Comparison of ENCODE assay signal across 10 mouse cellular contexts in genomic region chr14:60752892-60753800, GRCm38 (mm10). TPM values are rescaled to one million over a fixed set of nuclear protein-coding genes. Genes with fewer than 3 reads are reported as not detected.
DNase-seq lines count a peak whose midpoint lies in the region; ATAC-seq lines count a peak whose summit lies in the region.
"Had no signal": no experiment of that assay in that cellular context is flagged by ENCODE, and none has a peak within 500 bp of the region (broad histone marks: within the 10 kb centered on the region; RNA-seq: fewer than 3 reads in every experiment).

No protein-coding gene starts in this region.

- no peaks in the 10 kb centered on the region for H3K9me3 ChIP-seq in heart, embryonic 15.5 days (replicated peaks)
- H3K9me3 ChIP-seq in heart, embryonic 10.5 days = no peaks in the 10 kb centered on the region
- no peaks in the 10 kb centered on the region for H3K9me3 ChIP-seq in forebrain, embryonic 11.5 days (ENCODE audit: control insufficient read depth, low read length)
- no peaks in the 10 kb centered on the region for H3K9me3 ChIP-seq in midbrain, embryonic 15.5 days
- H3K9me3 ChIP-seq: midbrain, embryonic 12.5 days had no signal

- no peaks in the 10 kb centered on the region for H3K27me3 ChIP-seq in heart, embryonic 15.5 days
- no peaks in the 10 kb centered on the region for H3K27me3 ChIP-seq in heart, embryonic 10.5 days (ENCODE audit: insufficient read depth, poor library complexity, severe bottlenecking)
- H3K27me3 ChIP-seq in forebrain, embryonic 11.5 days (ENCODE audit: control insufficient read depth, insufficient read depth, low read length) = no peaks in the 10 kb centered on the region
- no peaks in the 10 kb centered on the region for H3K27me3 ChIP-seq in midbrain, embryonic 15.5 days (replicated peaks)
- H3K27me3 ChIP-seq: midbrain, embryonic 12.5 days had no signal

- WGBS in heart, embryonic 15.5 days = 81% methylated on average over 14 of the region's 14 CpGs
- WGBS in heart, embryonic 10.5 days = 87% methylated on average over 14 of the region's 14 CpGs
- 51% methylated on average over 14 of the region's 14 CpGs for WGBS in forebrain, embryonic 11.5 days
- 53% methylated on average over 14 of the region's 14 CpGs for WGBS in midbrain, embryonic 15.5 days

- H3K4me1 ChIP-seq in heart, embryonic 15.5 days (replicated peaks) = peaks cover 20% of the 10 kb centered on the region
- H3K4me1 ChIP-seq in heart, embryonic 10.5 days = peaks cover 4% of the 10 kb centered on the region; the same call in 1 of the 2 replicates
- 0 out of 2 replicates have a peak, but pooled peaks cover 2% of the 10 kb centered on the region for H3K4me1 ChIP-seq in forebrain, embryonic 11.5 days (replicated peaks; ENCODE audit: control insufficient read depth, insufficient read depth, low read length)
- H3K4me1 ChIP-seq in midbrain, embryonic 15.5 days = peaks cover 6% of the 10 kb centered on the region; the same call in 1 of the 2 replicates

- ATAC-seq in heart, embryonic 15.5 days (replicated peaks; ENCODE audit: insufficient number of reproducible peaks, insufficient read depth, low FRiP score, low read depth) = no peak
- ATAC-seq in forebrain, embryonic 11.5 days (replicated peaks; ENCODE audit: low FRiP score) = peak; percentile 82
- peak; percentile 79 for ATAC-seq in midbrain, embryonic 15.5 days (replicated peaks)

- H3K9ac ChIP-seq in heart, embryonic 15.5 days = no peak overlapping the region
- no peak overlapping the region for H3K9ac ChIP-seq in forebrain, embryonic 11.5 days (ENCODE audit: low read length)
- H3K9ac ChIP-seq in midbrain, embryonic 15.5 days = no peak overlapping the region
- H3K9ac ChIP-seq: midbrain, embryonic 12.5 days had no signal

- H3K4me2 ChIP-seq in heart, embryonic 15.5 days = no peak overlapping the region
- no peak overlapping the region for H3K4me2 ChIP-seq in forebrain, embryonic 11.5 days (ENCODE audit: low read depth, low read length, severe bottlenecking)
- H3K4me2 ChIP-seq in midbrain, embryonic 15.5 days = no peak overlapping the region
- H3K4me2 ChIP-seq: midbrain, embryonic 12.5 days had no signal

- no peak overlapping the region for H3K4me3 ChIP-seq in heart, embryonic 15.5 days
- no peak overlapping the region for H3K4me3 ChIP-seq in heart, embryonic 10.5 days
- no peak overlapping the region for H3K4me3 ChIP-seq in forebrain, embryonic 11.5 days (ENCODE audit: low read depth, low read length)
- H3K4me3 ChIP-seq in midbrain, embryonic 15.5 days = no peak overlapping the region
- H3K4me3 ChIP-seq: midbrain, embryonic 12.5 days had no signal

- no peak for DNase-seq in heart, embryonic 10.5 days (ENCODE audit: low spot score)
- peak; percentile 87 for DNase-seq in retina, postnatal 1 day
- no peak for DNase-seq in retina, embryonic 14.5 days (ENCODE audit: low spot score)
- peak; percentile 69 for DNase-seq in forebrain, embryonic 11.5 days (ENCODE audit: low spot score)
- no peak for DNase-seq in spleen, postnatal 36 days (ENCODE audit: low spot score in 2 of 2)
- DNase-seq in kidney, postnatal 4 days = no peak
- DNase-seq: cerebellum, adult 9-11 months had no signal

- peak overlapping the region; percentile 36; the same call in 1 of the 2 replicates for H3K27ac ChIP-seq in heart, embryonic 15.5 days
- no peak overlapping the region for H3K27ac ChIP-seq in heart, embryonic 10.5 days
- peak overlapping the region; percentile 70; the same call in 1 of the 2 replicates for H3K27ac ChIP-seq in forebrain, embryonic 11.5 days (ENCODE audit: low read depth, low read length)
- H3K27ac ChIP-seq in midbrain, embryonic 15.5 days = 0 out of 2 replicates have a peak overlapping the region, but pooled peaks have one; percentile 5
- H3K27ac ChIP-seq: midbrain, embryonic 12.5 days had no signal

- H3K36me3 ChIP-seq in heart, embryonic 15.5 days = peaks cover 65% of the 10 kb centered on the region
- peaks cover 93% of the 10 kb centered on the region for H3K36me3 ChIP-seq in heart, embryonic 10.5 days
- peaks cover 14% of the 10 kb centered on the region for H3K36me3 ChIP-seq in forebrain, embryonic 11.5 days (ENCODE audit: control insufficient read depth, insufficient read depth, low read length)
- no peaks in the 10 kb centered on the region; the same call in 1 of the 2 replicates for H3K36me3 ChIP-seq in midbrain, embryonic 15.5 days (replicated peaks)

RNA-seq across cellular contexts. Expression of gene C1qtnf9, which starts 14.8 kb away (rescaled TPM):
- polyA plus RNA-seq in heart, embryonic 15.5 days (2015; fragmentation: Nextera tagmentation; extraction: Ambion mirVana) = 2.3 and 2.4 TPM in 2 replicates
- polyA plus RNA-seq in heart, embryonic 10.5 days (2016; fragmentation: Nextera tagmentation; extraction: Ambion mirVana) = 0.10 and 0.13 TPM in 2 replicates
- 0.19 TPM in 1 of 2 replicates, not detected in the other for polyA plus RNA-seq in forebrain, embryonic 11.5 days (2014; fragmentation: Nextera tagmentation; extraction: Ambion mirVana)
- 0.14 and 0.19 TPM in 2 replicates for polyA plus RNA-seq in midbrain, embryonic 15.5 days (2015; fragmentation: Nextera tagmentation; extraction: Ambion mirVana)

RNA-seq across cellular contexts. Expression of gene Mipep, which starts 31.2 kb away (rescaled TPM):
- polyA plus RNA-seq in heart, embryonic 15.5 days (2015; fragmentation: Nextera tagmentation; extraction: Ambion mirVana) = 29.2 TPM in 2 replicates
- 24.7 and 24.9 TPM in 2 replicates for polyA plus RNA-seq in heart, embryonic 10.5 days (2016; fragmentation: Nextera tagmentation; extraction: Ambion mirVana)
- polyA plus RNA-seq in forebrain, embryonic 11.5 days (2014; fragmentation: Nextera tagmentation; extraction: Ambion mirVana) = 26.3 and 27.3 TPM in 2 replicates
- polyA plus RNA-seq in midbrain, embryonic 15.5 days (2015; fragmentation: Nextera tagmentation; extraction: Ambion mirVana) = 19.5 and 20.5 TPM in 2 replicates

Comparison
In these comparisons a context has a peak if more than half of its experiments do, and no peak if none do; other contexts are left out.
1. DNase-seq: peak in retina, postnatal 1 day (single experiment) and forebrain, embryonic 11.5 days (single experiment); none in heart, embryonic 10.5 days (single experiment), retina, embryonic 14.5 days (single experiment), spleen, postnatal 36 days (0 of 2) and kidney, postnatal 4 days (0 of 2).